ENCODE assay signal across 22 mouse cellular contexts in the genomic region with DNA sequence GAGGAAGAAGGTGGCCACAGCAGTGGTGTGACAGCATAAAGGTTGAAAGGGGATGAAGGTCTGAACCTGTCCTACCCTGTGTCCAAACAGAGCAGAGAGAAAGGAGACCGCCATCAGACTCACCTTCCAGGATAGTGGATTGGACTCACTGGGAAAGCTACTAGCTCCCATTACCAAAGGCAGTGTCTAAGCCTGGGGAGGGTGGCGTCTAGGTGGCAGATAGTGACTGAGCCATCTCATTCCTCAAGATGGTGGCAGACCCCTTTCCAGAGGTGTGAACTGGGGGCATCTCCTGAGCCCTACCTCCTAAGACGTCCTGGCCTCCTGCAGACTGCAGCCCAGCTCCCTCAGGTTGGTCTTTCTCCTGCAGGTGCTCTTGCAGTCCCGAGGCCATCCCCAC. TPM values are rescaled to one million over a fixed set of nuclear protein-coding genes. Genes with fewer than 3 reads are reported as not detected.
"Had no signal": no experiment of that assay in that cellular context is flagged by ENCODE, and none has a peak within 500 bp of the region (broad histone marks: within the 10 kb centered on the region; RNA-seq: fewer than 3 reads in every experiment).

No protein-coding gene starts in this region.

- H3K4me3 ChIP-seq: midbrain, embryonic 13.5 days; midbrain, embryonic 15.5 days; neural tube, embryonic 12.5 days had no signal

- ATAC-seq: midbrain, embryonic 13.5 days; midbrain, embryonic 15.5 days had no signal

- H3K4me1 ChIP-seq: midbrain, embryonic 15.5 days; neural tube, embryonic 12.5 days had no signal

- DNase-seq: lung, adult 18-20 months; lung, embryonic 14.5 days; lung, postnatal 10 days; lung, postnatal 4 days; right cerebral cortex, postnatal 14 days; spleen, adult 18-20 months; thymus, adult 18-20 months; thymus, postnatal 14 days; thymus, postnatal 36 days had no signal

- H3K9ac ChIP-seq: lung, embryonic 14.5 days; midbrain, embryonic 13.5 days; midbrain, embryonic 15.5 days had no signal

- H3K27ac ChIP-seq: midbrain, embryonic 13.5 days; midbrain, embryonic 15.5 days; neural tube, embryonic 12.5 days had no signal

- H3K27me3 ChIP-seq: midbrain, embryonic 13.5 days; midbrain, embryonic 15.5 days; neural tube, embryonic 12.5 days had no signal

- H3K36me3 ChIP-seq: midbrain, embryonic 13.5 days; midbrain, embryonic 15.5 days; neural tube, embryonic 12.5 days had no signal

RNA-seq across cellular contexts. Expression of a gene that starts 10.5 kb away (rescaled TPM):
- total RNA-seq: neutrophil, adult 5-6 weeks had no signal

RNA-seq across cellular contexts. Expression of a gene that starts 29.4 kb away (rescaled TPM):
- total RNA-seq: megakaryocyte, adult 5-6 weeks; midbrain, postnatal 0 days; monocyte, adult 5-6 weeks; neutrophil, adult 5-6 weeks had no signal
- polyA plus RNA-seq: lung, embryonic 14.5 days; lung, embryonic 16.5 days; midbrain, embryonic 11.5 days; midbrain, embryonic 13.5 days; midbrain, embryonic 15.5 days; midbrain, postnatal 0 days; neural tube, embryonic 12.5 days; neural tube, embryonic 14.5 days; stomach, embryonic 14.5 days; stomach, embryonic 16.5 days; thymus, postnatal 0 days had no signal
